Mouse (Mus musculus): ENCODE data around the gene Hip1. TPM values are rescaled to one million over a fixed set of nuclear protein-coding genes. Genes with fewer than 3 reads are reported as not detected.

Gene Hip1
- total RNA-seq, 2 experiments from 2014 or later, result 20.0 to 28.0 TPM

- peak; percentile 58 to 78 for DNase-seq
Observed at GRCm38 (mm10) chr5:135533431-135533830, 11.5 kb downstream of the Hip1 start.

GRCm38 (mm10) chr5:135531306-135531845 lies 13.5 kb downstream of the Hip1 start:
- peak; percentile 59 to 63 for DNase-seq

- DNase-seq, result no peak
Observed at GRCm38 (mm10) chr5:135529964-135530363, 15.0 kb downstream of the Hip1 start.

- peak in 1 of 2 experiments; percentile 10 for DNase-seq
Observed at GRCm38 (mm10) chr5:135529310-135529709, 15.6 kb downstream of the Hip1 start.

- peak; percentile 33 to 53 for DNase-seq
Observed at GRCm38 (mm10) chr5:135527986-135528385, 16.9 kb downstream of the Hip1 start.

- DNase-seq, result no peak
Observed at GRCm38 (mm10) chr5:135524660-135525560, 20.0 kb downstream of the Hip1 start.

GRCm38 (mm10) chr5:135524087-135524486 lies 20.8 kb downstream of the Hip1 start:
- no peak for DNase-seq

- peak; percentile 85 for DNase-seq
Observed at GRCm38 (mm10) chr5:135522111-135522722, 22.7 kb downstream of the Hip1 start.

GRCm38 (mm10) chr5:135517348-135517883 lies 27.5 kb downstream of the Hip1 start:
- no peak for DNase-seq

- no peak for DNase-seq
Observed at GRCm38 (mm10) chr5:135513131-135513530, 31.8 kb downstream of the Hip1 start.

- peak in 1 of 2 experiments; percentile 57 for DNase-seq
Observed at GRCm38 (mm10) chr5:135511105-135511504, 33.8 kb downstream of the Hip1 start.

GRCm38 (mm10) chr5:135508284-135508683 lies 36.6 kb downstream of the Hip1 start:
- peak; percentile 56 to 61 for DNase-seq

- no peak for DNase-seq
Observed at GRCm38 (mm10) chr5:135507561-135508273, 37.2 kb downstream of the Hip1 start.

- DNase-seq, result no peak
Observed at GRCm38 (mm10) chr5:135505442-135505841, 39.5 kb downstream of the Hip1 start.

- no peak for DNase-seq
Observed at GRCm38 (mm10) chr5:135502931-135503330, 42.0 kb downstream of the Hip1 start.

GRCm38 (mm10) chr5:135502027-135502426 lies 42.9 kb downstream of the Hip1 start:
- no peak for DNase-seq

GRCm38 (mm10) chr5:135498914-135499313 lies 46.0 kb downstream of the Hip1 start:
- DNase-seq, result peak in 1 of 2 experiments; percentile 28

- DNase-seq, result peak; percentile 42 to 58
Observed at GRCm38 (mm10) chr5:135497347-135497955, 47.5 kb downstream of the Hip1 start.

- DNase-seq, result no peak
Observed at GRCm38 (mm10) chr5:135496489-135496888, 48.4 kb downstream of the Hip1 start.

- no peak for DNase-seq
Observed at GRCm38 (mm10) chr5:135495471-135495870, 49.4 kb downstream of the Hip1 start.

GRCm38 (mm10) chr5:135494183-135494910 lies 50.6 kb downstream of the Hip1 start:
- DNase-seq, result peak; percentile 43 to 46
